Mouse (Mus musculus) intestine, postnatal 0 days (tissue): ENCODE measurements around the gene Ebi3. TPM values are rescaled to one million over a fixed set of nuclear protein-coding genes. Genes with fewer than 3 reads are reported as not detected.
A peak's percentile ranks its signal among the peaks of the same experiment; 100 is the strongest.

Experiments
- ATAC-seq: fragments of 200-750 bp; cut with Nextera tagmentation; 2 replicates; pipeline ENCODE4 v1.8.0; 2017; ENCODE audit warnings: mild to moderate bottlenecking, moderate TSS enrichment, moderate library complexity
- H3K27ac ChIP-seq: fragments of 300-500 bp; sonication (generic); 2 replicates; pipeline ENCODE4 v1.5.1; 2014; ENCODE audit warnings: mild to moderate bottlenecking, low read depth, low read length, moderate library complexity
- H3K27me3 ChIP-seq: fragments of 300-500 bp; sonication (generic); replicated peaks from 2 replicates; pipeline ENCODE4 v1.6.1; 2014; ENCODE audit warnings: low read length, mixed read lengths; ENCODE audit not compliant: control insufficient read depth, insufficient read depth
- H3K36me3 ChIP-seq: fragments of 300-500 bp; sonication (generic); 2 replicates; pipeline ENCODE4 v1.6.1; 2014; ENCODE audit warnings: mild to moderate bottlenecking, moderate library complexity; ENCODE audit not compliant: control insufficient read depth, insufficient read depth
- H3K4me1 ChIP-seq: fragments of 300-500 bp; sonication (generic); replicated peaks from 2 replicates; pipeline ENCODE4 v1.6.1; 2014; ENCODE audit warnings: antibody characterized with exemption, low read length, mixed read lengths; ENCODE audit not compliant: control insufficient read depth, insufficient read depth
- H3K4me2 ChIP-seq: fragments of 300-500 bp; sonication (generic); replicated peaks from 2 replicates; pipeline ENCODE4 v1.6.1; 2014; ENCODE audit warnings: low read depth, mild to moderate bottlenecking, moderate library complexity
- H3K4me3 ChIP-seq: fragments of 300-500 bp; sonication (generic); 2 replicates; pipeline ENCODE4 v1.5.1; 2014; ENCODE audit warnings: low read depth, low read length
- H3K9ac ChIP-seq: fragments of 300-500 bp; sonication (generic); 2 replicates; pipeline ENCODE4 v1.6.1; 2014; ENCODE audit warnings: mild to moderate bottlenecking, low read depth, low read length
- H3K9me3 ChIP-seq: fragments of 300-500 bp; sonication (generic); 2 replicates; pipeline ENCODE4 v1.6.1; 2016; ENCODE audit warnings: mixed run types; ENCODE audit not compliant: control insufficient read depth
- CTCF ChIP-seq: sonication (generic); IDR thresholded peaks from 2 replicates; pipeline ENCODE4 v1.5.1; 2016; ENCODE audit warnings: low read depth, mild to moderate bottlenecking, control low read depth, antibody characterized with exemption, moderate library complexity
- WGBS: fragments of 180-500 bp; shearing (Covaris S2); extraction: QIAGEN DNeasy Blood & Tissue Kit; methylation state at CpG from one replicate; pipeline ENCODE4 v1.1.7; 2014; 5-methylcytosine and 5-hydroxymethylcytosine counted together
- polyA plus RNA-seq: library from polyadenylated mRNA; unstranded; fragments of >200 nt; fragmentation: Nextera tagmentation; extraction: Ambion mirVana; gene quantifications from 2 replicates; pipeline ENCODE4 v1.2.1, GENCODE M21; 2015

Gene Ebi3
- polyA plus RNA-seq, 1 experiment from 2014 or later, result 1.5 TPM

DNA sequence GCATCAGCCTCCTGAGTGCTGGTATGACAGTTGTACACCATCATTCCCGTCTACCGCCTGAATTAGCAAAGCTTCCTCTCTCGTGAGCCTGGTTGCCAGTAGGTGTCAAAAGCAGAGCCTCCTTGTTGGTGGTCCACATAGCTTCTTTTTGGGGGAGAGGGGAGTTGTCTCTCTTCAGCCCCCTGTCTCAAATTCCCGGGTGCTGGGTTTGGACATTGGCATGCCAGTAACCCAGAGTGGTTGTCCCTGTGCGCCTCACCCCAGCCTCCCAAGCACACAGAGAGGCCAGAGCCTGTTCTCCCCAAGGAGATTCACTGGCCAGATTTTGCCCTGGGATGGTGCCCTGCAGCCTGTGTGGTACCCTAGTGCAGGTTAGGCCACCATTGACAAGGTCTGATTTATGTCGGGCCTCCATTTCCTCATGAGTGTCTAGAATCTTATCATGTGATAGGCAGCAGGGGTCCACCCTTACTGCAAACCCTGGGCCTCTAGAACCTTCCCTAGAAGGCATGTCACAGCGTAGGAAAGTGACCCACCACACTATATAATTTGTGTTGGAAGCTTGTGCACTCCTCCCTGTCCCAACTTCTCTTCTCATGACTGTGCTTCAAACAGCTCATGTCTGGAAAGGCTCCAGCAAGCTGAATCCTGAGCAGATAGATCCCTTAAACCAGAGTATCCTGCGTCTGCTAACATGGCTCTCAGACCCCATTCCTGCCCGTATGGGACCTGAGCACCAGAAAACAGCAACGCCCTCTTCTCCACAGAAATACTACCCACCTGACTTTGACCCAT is 7.7 kb downstream of the Ebi3 start:
- ATAC-seq, result no peak
- Histone ChIP-seq H3K4me3 (peak overlapping the region; percentile 54; the same call in 1 of the 2 replicates), H3K36me3 (peaks cover 30% of the 10 kb centered on the region), H3K27ac (no peak overlapping the region), H3K4me1 (0 out of 2 replicates have a peak, but pooled peaks cover 2% of the 10 kb centered on the region), H3K9me3 (no peaks in the 10 kb centered on the region), H3K4me2 (peak overlapping the region; percentile 57), H3K27me3 (0 out of 2 replicates have a peak, but pooled peaks cover 1% of the 10 kb centered on the region), H3K9ac (no peak overlapping the region)
- 70% methylated on average over 10 of the region's 10 CpGs for WGBS
- TF ChIP-seq CTCF, result no peak

DNA sequence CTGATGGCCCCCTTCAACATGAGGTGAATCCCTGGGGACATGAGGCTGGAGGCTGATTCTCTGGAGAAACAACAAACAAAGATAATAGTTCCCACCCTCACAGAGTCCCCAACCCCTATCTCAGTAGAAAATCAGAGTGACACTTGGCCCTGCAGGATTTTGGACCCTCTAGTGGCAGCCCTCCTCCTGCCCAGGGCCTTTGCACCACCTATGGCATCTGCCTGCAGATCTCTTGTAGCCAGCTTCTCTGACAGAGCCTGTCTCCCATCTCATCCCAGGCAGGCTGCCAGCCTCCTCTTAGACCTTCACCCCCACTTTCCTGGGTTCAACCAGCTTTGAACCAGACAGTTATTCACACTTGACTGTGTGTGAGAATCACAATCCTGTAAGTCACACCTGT is 8.4 kb downstream of the Ebi3 start:
- no peak overlapping the region for H3K4me2 ChIP-seq
- H3K4me3 ChIP-seq, result no peak overlapping the region
- H3K9me3 ChIP-seq, result no peaks in the 10 kb centered on the region
- H3K36me3 ChIP-seq, result peaks cover 33% of the 10 kb centered on the region
- 0 out of 2 replicates have a peak, but pooled peaks cover 2% of the 10 kb centered on the region for H3K4me1 ChIP-seq
- H3K27ac ChIP-seq, result no peak overlapping the region
- ATAC-seq, result no peak
- no peaks in the 10 kb centered on the region for H3K27me3 ChIP-seq
- no peak for TF ChIP-seq CTCF
- H3K9ac ChIP-seq, result no peak overlapping the region

DNA sequence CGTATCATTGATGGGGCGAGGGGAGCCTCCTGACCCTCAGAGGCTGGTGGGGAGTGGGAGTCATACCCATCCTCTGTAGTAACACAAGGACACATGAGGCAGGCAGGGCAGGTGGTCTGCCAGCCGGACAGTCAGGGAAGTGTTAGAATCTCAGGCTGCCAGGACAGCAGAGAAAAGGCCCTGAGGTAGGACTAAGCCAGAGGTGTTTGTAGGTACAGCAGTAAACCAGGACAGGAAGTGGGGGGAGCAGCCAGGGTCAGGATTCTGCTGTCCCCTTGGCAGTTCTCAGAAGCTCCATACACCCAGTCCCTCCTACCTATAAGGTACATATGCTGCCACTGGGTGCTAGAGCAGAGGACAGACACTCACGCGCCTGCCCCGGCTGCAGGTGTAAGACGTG is 9.2 kb downstream of the Ebi3 start:
- H3K4me2 ChIP-seq, result no peak overlapping the region
- no peak overlapping the region for H3K4me3 ChIP-seq
- no peaks in the 10 kb centered on the region for H3K27me3 ChIP-seq
- 0 out of 2 replicates have a peak, but pooled peaks cover 2% of the 10 kb centered on the region for H3K4me1 ChIP-seq
- H3K9me3 ChIP-seq, result no peaks in the 10 kb centered on the region
- H3K27ac ChIP-seq, result no peak overlapping the region
- H3K9ac ChIP-seq, result no peak overlapping the region
- TF ChIP-seq CTCF, result no peak
- no peak for ATAC-seq
- peaks cover 38% of the 10 kb centered on the region for H3K36me3 ChIP-seq
- 95% methylated on average over 7 of the region's 7 CpGs for WGBS

DNA sequence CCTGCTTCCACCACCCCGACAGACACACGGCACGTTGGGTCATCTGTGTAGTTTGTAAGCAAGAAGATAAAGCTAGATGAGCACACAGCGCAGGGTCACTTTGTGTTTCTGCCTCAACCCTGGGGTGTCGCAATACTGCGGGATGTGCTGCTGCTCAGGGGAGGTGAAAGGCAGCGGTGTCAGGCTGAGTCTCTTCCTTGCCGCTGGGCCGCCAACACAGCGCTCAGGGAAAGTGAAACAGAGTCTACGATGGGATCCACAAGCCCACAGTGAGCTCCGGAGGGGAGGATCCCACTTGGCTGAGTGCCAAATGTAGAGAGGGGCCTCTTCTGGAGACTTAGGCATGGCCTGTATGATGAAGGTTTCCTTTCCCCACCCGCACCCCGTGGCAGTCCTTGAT is 10.7 kb downstream of the Ebi3 start:
- H3K4me2 ChIP-seq, result no peak overlapping the region
- TF ChIP-seq CTCF, result no peak
- no peak overlapping the region for H3K27ac ChIP-seq
- no peaks in the 10 kb centered on the region for H3K9me3 ChIP-seq
- ATAC-seq, result no peak
- WGBS, result 53% methylated on average over 14 of the region's 14 CpGs
- H3K27me3 ChIP-seq, result no peaks in the 10 kb centered on the region
- peaks cover 50% of the 10 kb centered on the region for H3K36me3 ChIP-seq
- no peak overlapping the region for H3K4me3 ChIP-seq
- 0 out of 2 replicates have a peak, but pooled peaks cover 2% of the 10 kb centered on the region for H3K4me1 ChIP-seq
- H3K9ac ChIP-seq, result no peak overlapping the region

DNA sequence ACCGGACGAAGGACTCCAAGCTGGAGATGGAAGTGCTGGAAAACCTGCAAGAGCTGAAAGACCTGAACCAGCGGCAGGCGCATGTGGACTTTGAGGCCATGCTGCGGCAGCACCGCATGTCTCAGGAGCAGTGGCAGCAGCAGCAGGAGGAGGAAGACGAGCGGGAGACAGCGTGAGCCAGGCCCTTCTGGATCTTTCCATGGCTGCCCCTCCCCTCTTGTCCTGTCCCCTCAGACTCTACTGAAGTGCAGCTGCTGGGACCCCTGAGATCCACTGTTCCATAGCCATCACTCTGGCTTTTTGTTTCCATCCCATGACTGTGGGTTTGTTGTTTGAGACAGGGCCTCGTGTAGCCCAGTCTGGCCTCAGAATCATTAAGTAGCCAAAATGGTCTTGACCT is 12.1 kb downstream of the Ebi3 start:
- Histone ChIP-seq H3K4me3 (no peak overlapping the region), H3K9me3 (no peaks in the 10 kb centered on the region), H3K9ac (no peak overlapping the region), H3K4me1 (no peaks in the 10 kb centered on the region), H3K27ac (no peak overlapping the region), H3K36me3 (peaks cover 50% of the 10 kb centered on the region), H3K27me3 (peaks cover under 1% of the 10 kb centered on the region; the same call in 1 of the 2 replicates), H3K4me2 (no peak overlapping the region)
- 94% methylated on average over 10 of the region's 10 CpGs for WGBS
- no peak for TF ChIP-seq CTCF
- ATAC-seq, result no peak

DNA sequence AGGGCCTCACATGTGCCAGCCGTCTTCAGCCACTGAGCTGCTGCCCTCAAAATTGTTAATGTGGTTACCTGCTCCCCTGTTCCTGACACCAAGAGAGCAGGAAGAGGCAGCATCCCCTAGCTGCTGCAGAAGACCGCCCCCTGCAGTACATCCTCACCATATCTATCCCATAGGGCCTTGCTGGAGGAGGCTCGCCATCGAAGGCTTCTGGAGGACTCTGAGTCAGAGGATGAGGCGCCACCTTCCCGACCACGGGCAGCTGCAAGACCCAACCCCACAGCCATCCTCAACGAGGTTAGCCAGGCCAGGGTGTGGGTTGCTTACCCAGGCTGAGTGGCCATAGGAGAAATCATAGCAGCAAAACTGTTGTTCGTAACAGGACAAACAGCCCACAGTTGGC is 12.6 kb downstream of the Ebi3 start:
- Histone ChIP-seq H3K36me3 (peaks cover 50% of the 10 kb centered on the region), H3K4me1 (no peaks in the 10 kb centered on the region), H3K27ac (no peak overlapping the region), H3K9me3 (no peaks in the 10 kb centered on the region), H3K27me3 (peaks cover 5% of the 10 kb centered on the region), H3K4me2 (no peak overlapping the region), H3K9ac (no peak overlapping the region), H3K4me3 (no peak overlapping the region)
- peak; percentile 10; the same call in 1 of the 2 replicates for TF ChIP-seq CTCF
- WGBS, result 84% methylated on average over 9 of the region's 9 CpGs
- no peak for ATAC-seq
